In the genomic region with DNA sequence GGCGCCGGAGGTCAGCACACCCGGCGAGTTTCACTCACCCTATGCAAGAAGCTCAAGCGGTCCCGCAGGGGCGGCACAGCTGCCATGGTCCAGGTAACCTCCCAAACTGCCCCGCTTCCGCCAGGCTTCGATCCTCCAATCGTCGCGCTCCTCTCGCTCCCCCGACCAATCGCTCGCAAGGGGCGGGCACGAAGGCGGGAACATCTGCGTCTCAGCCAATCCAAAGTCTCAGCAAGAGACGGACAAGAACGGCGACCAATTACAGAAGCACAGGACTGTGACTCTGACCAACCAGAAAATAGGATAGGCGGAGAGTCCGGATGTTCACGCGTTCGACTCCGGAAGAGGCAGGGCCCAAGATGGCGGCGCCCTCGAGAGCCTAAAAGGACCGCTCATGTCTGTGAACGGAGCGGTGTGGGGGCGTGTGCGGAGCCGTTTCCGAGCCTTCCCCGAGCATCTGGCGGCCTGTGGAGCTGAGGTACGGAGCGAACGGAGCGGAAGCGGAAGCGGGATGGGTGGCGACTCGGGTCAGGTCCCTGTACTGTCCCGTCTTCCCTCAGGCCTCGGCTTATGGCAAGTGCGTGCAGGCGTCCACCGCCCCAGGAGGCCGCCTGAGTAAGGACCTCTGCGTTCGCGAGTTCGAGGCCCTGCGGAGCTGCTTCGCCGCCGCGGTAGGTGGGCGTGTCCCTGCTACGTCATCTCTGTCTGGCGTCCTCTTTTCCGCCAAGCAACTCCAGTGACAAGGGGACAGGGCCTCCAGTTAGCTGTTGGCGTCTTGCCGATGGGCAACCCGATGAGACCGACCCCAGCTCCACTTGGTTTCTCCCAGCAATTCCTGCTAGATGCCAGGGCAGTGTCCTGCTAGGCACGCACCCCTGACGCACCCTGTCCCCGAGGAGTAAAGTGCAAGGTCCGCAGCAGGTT, we compare ENCODE assay signal across 8 mouse cellular contexts. TPM values are rescaled to one million over a fixed set of nuclear protein-coding genes. Genes with fewer than 3 reads are reported as not detected.
A peak's percentile ranks its signal among the peaks of the same experiment; 100 is the strongest.
DNase-seq lines count a peak whose midpoint lies in the region; ATAC-seq and TF ChIP-seq lines count a peak whose summit lies in the region.

A gene (minus strand): TSS at position 144 of the 924 bp plus-strand sequence.
A gene (plus strand): TSS at position 341 of the 924 bp plus-strand sequence.

- under 1% methylated on average over 77 of the region's 77 CpGs for WGBS in forebrain, embryonic 11.5 days
- under 1% methylated on average over 77 of the region's 77 CpGs for WGBS in heart, embryonic 16.5 days
- under 1% methylated on average over 77 of the region's 77 CpGs for WGBS in liver, embryonic 15.5 days (ENCODE audit: insufficient replicate concordance)
- WGBS in neural tube, embryonic 12.5 days, result under 1% methylated on average over 77 of the region's 77 CpGs

- dilution Hi-C loops in CH12.LX (cut with MboI; ENCODE audit: extremely low pct_ligation_motif_present, extremely low pct_unique_long_range_greater_than_20kb, low sequenced_read_pairs), result no loop called here

- peaks cover 37 to 57% of the 10 kb centered on the region in 2 experiments for H3K36me3 ChIP-seq in CH12.LX (replicated peaks in 1 of 2; ENCODE audit: control insufficient read depth in 1 of 2, insufficient read depth in 1 of 2, low read length in 1 of 2)
- no peaks in the 10 kb centered on the region for H3K36me3 ChIP-seq in forebrain, embryonic 11.5 days (ENCODE audit: control insufficient read depth, insufficient read depth, low read length)
- peaks cover 11% of the 10 kb centered on the region for H3K36me3 ChIP-seq in heart, embryonic 16.5 days (ENCODE audit: control insufficient read depth, insufficient read depth)
- peaks cover 20% of the 10 kb centered on the region for H3K36me3 ChIP-seq in liver, embryonic 15.5 days (replicated peaks)
- H3K36me3 ChIP-seq in neural tube, embryonic 12.5 days, result peaks cover 27% of the 10 kb centered on the region

- peak within 1 kb of the TSS; percentile 95 for H3K9ac ChIP-seq in CH12.LX (ENCODE audit: insufficient read depth, low read depth)
- peak within 1 kb of the TSS; percentile 81 for H3K9ac ChIP-seq in forebrain, embryonic 11.5 days (ENCODE audit: low read length)
- H3K9ac ChIP-seq in heart, embryonic 16.5 days (ENCODE audit: low read length), result peak within 1 kb of the TSS; percentile 88
- H3K9ac ChIP-seq in liver, embryonic 15.5 days, result peak within 1 kb of the TSS; percentile 88
- H3K9ac ChIP-seq in neural tube, embryonic 12.5 days, result peak within 1 kb of the TSS; percentile 83

- TF ChIP-seq RAD21 in CH12.LX (IDR thresholded peaks at IDR 0.05; ENCODE audit: low read depth, low read length), result no peak

- peak; percentile 98 for ATAC-seq in forebrain, embryonic 11.5 days (replicated peaks; ENCODE audit: low FRiP score)
- ATAC-seq in heart, embryonic 16.5 days (replicated peaks; ENCODE audit: extremely low read depth, insufficient read depth, low FRiP score), result peak; percentile 96
- ATAC-seq in liver, embryonic 15.5 days (ENCODE audit: insufficient read depth), result peak; percentile 96
- peak; percentile 96 for ATAC-seq in neural tube, embryonic 12.5 days (ENCODE audit: low FRiP score, low read depth)

- no peak for TF ChIP-seq EP300 in CH12.LX (IDR thresholded peaks at IDR 0.05; ENCODE audit: low read length)

- peak within 1 kb of the TSS; percentile 93 for H3K27ac ChIP-seq in CH12.LX (ENCODE audit: insufficient read depth, low read depth)
- peak within 1 kb of the TSS; percentile 82 for H3K27ac ChIP-seq in forebrain, embryonic 11.5 days (ENCODE audit: low read depth, low read length)
- peak within 1 kb of the TSS; percentile 91 for H3K27ac ChIP-seq in heart, embryonic 16.5 days (ENCODE audit: low read length)
- peak within 1 kb of the TSS; percentile 91 for H3K27ac ChIP-seq in liver, embryonic 15.5 days (replicated peaks)
- H3K27ac ChIP-seq in neural tube, embryonic 12.5 days, result peak within 1 kb of the TSS; percentile 88

- H3K4me1 ChIP-seq in CH12.LX (ENCODE audit: control insufficient read depth in 1 of 2, insufficient read depth in 2 of 2), result peaks cover 8 to 36% of the 10 kb centered on the region in 2 experiments
- H3K4me1 ChIP-seq in forebrain, embryonic 11.5 days (replicated peaks; ENCODE audit: control insufficient read depth, insufficient read depth, low read length), result peaks cover 16% of the 10 kb centered on the region
- peaks cover 19% of the 10 kb centered on the region for H3K4me1 ChIP-seq in heart, embryonic 16.5 days (ENCODE audit: control insufficient read depth, insufficient read depth, low read length)
- peaks cover 25% of the 10 kb centered on the region for H3K4me1 ChIP-seq in liver, embryonic 15.5 days (replicated peaks)
- peaks cover 21% of the 10 kb centered on the region for H3K4me1 ChIP-seq in neural tube, embryonic 12.5 days

- in situ Hi-C loops in CH12.LX (cut with MboI; ENCODE audit: low pct_ligation_motif_present, low pct_unique_long_range_greater_than_20kb, low sequenced_read_pairs), result loop anchor here (5.0 to 10.0 kb wide), 2 partner anchors 72 to 184 kb away; a partner anchor contains a TSS

- no peak for TF ChIP-seq CTCF in CH12.LX (conservative IDR thresholded peaks at IDR 0.05 in 1 of 2, IDR thresholded peaks at IDR 0.05 in 1 of 2; ENCODE audit: low read depth in 2 of 2, low read length in 2 of 2)

- peak within 1 kb of the TSS; percentile 83 for H3K4me2 ChIP-seq in CH12.LX (ENCODE audit: insufficient read depth, low read depth, poor library complexity, severe bottlenecking)
- peak within 1 kb of the TSS; percentile 92 for H3K4me2 ChIP-seq in forebrain, embryonic 11.5 days (ENCODE audit: low read depth, low read length, severe bottlenecking)
- H3K4me2 ChIP-seq in heart, embryonic 16.5 days (ENCODE audit: low read depth, low read length), result peak within 1 kb of the TSS; percentile 95
- H3K4me2 ChIP-seq in liver, embryonic 15.5 days, result peak within 1 kb of the TSS; percentile 95
- H3K4me2 ChIP-seq in neural tube, embryonic 12.5 days (replicated peaks), result peak within 1 kb of the TSS; percentile 86

- no peaks in the 10 kb centered on the region for H3K27me3 ChIP-seq in CH12.LX (replicated peaks)
- no peaks in the 10 kb centered on the region for H3K27me3 ChIP-seq in forebrain, embryonic 11.5 days (ENCODE audit: control insufficient read depth, insufficient read depth, low read length)
- H3K27me3 ChIP-seq in heart, embryonic 16.5 days (ENCODE audit: control insufficient read depth, insufficient read depth, low read length), result no peaks in the 10 kb centered on the region
- no peaks in the 10 kb centered on the region for H3K27me3 ChIP-seq in liver, embryonic 15.5 days
- no peaks in the 10 kb centered on the region for H3K27me3 ChIP-seq in neural tube, embryonic 12.5 days (replicated peaks)

- no peaks in the 10 kb centered on the region for H3K9me3 ChIP-seq in CH12.LX (replicated peaks; ENCODE audit: low read length)
- H3K9me3 ChIP-seq in forebrain, embryonic 11.5 days (ENCODE audit: control insufficient read depth, low read length), result no peaks in the 10 kb centered on the region
- H3K9me3 ChIP-seq in heart, embryonic 16.5 days (replicated peaks; ENCODE audit: control insufficient read depth, low read length), result no peaks in the 10 kb centered on the region
- no peaks in the 10 kb centered on the region for H3K9me3 ChIP-seq in liver, embryonic 15.5 days (replicated peaks)
- H3K9me3 ChIP-seq in neural tube, embryonic 12.5 days, result no peaks in the 10 kb centered on the region

- peak within 1 kb of the TSS; percentile 75 to 100 (median 83) for H3K4me3 ChIP-seq in CH12.LX (replicated peaks in 1 of 3; ENCODE audit: low read depth in 2 of 3, low read length in 2 of 3, poor library complexity in 1 of 3)
- peak within 1 kb of the TSS; percentile 87 for H3K4me3 ChIP-seq in forebrain, embryonic 11.5 days (ENCODE audit: low read depth, low read length)
- peak within 1 kb of the TSS; percentile 79 for H3K4me3 ChIP-seq in heart, embryonic 16.5 days (ENCODE audit: low read length)
- peak within 1 kb of the TSS; percentile 93 for H3K4me3 ChIP-seq in liver, embryonic 15.5 days (replicated peaks)
- H3K4me3 ChIP-seq in neural tube, embryonic 12.5 days, result peak within 1 kb of the TSS; percentile 80

- peak; percentile 99 for DNase-seq in CH12.LX (ENCODE audit: extremely low read depth)
- DNase-seq in c-Kit-positive CD71-positive TER-119-negative erythroid progenitor cells, embryonic 14.5 days (ENCODE audit: low read depth), result peak; percentile 96
- DNase-seq in forebrain, embryonic 11.5 days (ENCODE audit: low spot score), result peak; percentile 98
- peak; percentile 95 to 97 for DNase-seq in kidney, postnatal 36 days
- DNase-seq in telencephalon, adult 2 months (ENCODE audit: low read depth, low spot score), result peak; percentile 99

- no peaks in the 10 kb centered on the region; the same call in 1 of the 2 replicates for H3K79me2 ChIP-seq in CH12.LX (replicated peaks; ENCODE audit: control insufficient read depth, extremely low read depth, insufficient read depth, poor library complexity, severe bottlenecking)

- peak; percentile 77 for TF ChIP-seq POLR2A in CH12.LX (IDR thresholded peaks at IDR 0.05; ENCODE audit: low read depth, low read length)

TF ChIP-seq in CH12.LX, 34 proteins besides CTCF, POLR2A, EP300 and RAD21 (continues in another document):
- TF ChIP-seq JUN (IDR thresholded peaks at IDR 0.05; ENCODE audit: insufficient read depth, low read depth, low read length) (no peak), ZKSCAN1 (IDR thresholded peaks at IDR 0.05; ENCODE audit: borderline replicate concordance, low read depth, low read length) (no peak), MXI1 (IDR thresholded peaks at IDR 0.05; ENCODE audit: low read depth, low read length) (peak; percentile 93), GABPA (IDR thresholded peaks at IDR 0.05; ENCODE audit: insufficient replicate concordance, low read depth, low read length) (peak; percentile 20; the same call in 1 of the 2 replicates), ETS1 (conservative IDR thresholded peaks at IDR 0.05; ENCODE audit: low read depth, low read length) (no peak)

RNA-seq across cellular contexts. Expression of the first gene that starts in this region (rescaled TPM):
- total RNA-seq in CH12.LX (2012; rRNA removed) (22.1 and 22.3 TPM in 2 replicates), CH12.LX (2014; rRNA removed) (13.7 and 14.5 TPM in 2 replicates)
- polyA plus RNA-seq in CH12.LX (2012; ENCODE audit: insufficient read length, low read depth), result 13.0 and 14.2 TPM in 2 replicates
- polyA plus RNA-seq in forebrain, embryonic 11.5 days (2014; fragmentation: Nextera tagmentation; extraction: Ambion mirVana), result 22.0 and 24.8 TPM in 2 replicates
- 16.3 and 16.9 TPM in 2 replicates for polyA plus RNA-seq in heart, embryonic 16.5 days (2015; fragmentation: Nextera tagmentation; extraction: Ambion mirVana)
- polyA plus RNA-seq in liver, embryonic 15.5 days (2015; fragmentation: Nextera tagmentation; extraction: Ambion mirVana), result 6.0 and 7.6 TPM in 2 replicates
- polyA plus RNA-seq in neural tube, embryonic 12.5 days (2016; fragmentation: Nextera tagmentation; extraction: Ambion mirVana), result 24.1 and 24.5 TPM in 2 replicates

RNA-seq across cellular contexts. Expression of the second gene that starts in this region (rescaled TPM):
- total RNA-seq in CH12.LX (2012; rRNA removed) (88.0 and 103 TPM in 2 replicates), CH12.LX (2014; rRNA removed) (38.6 and 46.3 TPM in 2 replicates)
- polyA plus RNA-seq in CH12.LX (2012; ENCODE audit: insufficient read length, low read depth), result 50.2 and 59.5 TPM in 2 replicates
- 65.2 and 69.9 TPM in 2 replicates for polyA plus RNA-seq in forebrain, embryonic 11.5 days (2014; fragmentation: Nextera tagmentation; extraction: Ambion mirVana)
- 92.6 and 101 TPM in 2 replicates for polyA plus RNA-seq in heart, embryonic 16.5 days (2015; fragmentation: Nextera tagmentation; extraction: Ambion mirVana)
- 38.9 and 42.8 TPM in 2 replicates for polyA plus RNA-seq in liver, embryonic 15.5 days (2015; fragmentation: Nextera tagmentation; extraction: Ambion mirVana)
- polyA plus RNA-seq in neural tube, embryonic 12.5 days (2016; fragmentation: Nextera tagmentation; extraction: Ambion mirVana), result 48.9 and 56.4 TPM in 2 replicates

Comparison
In these comparisons a context has a peak if more than half of its experiments do, and no peak if none do; other contexts are left out.
1. Peak in every context shown above with its lines: DNase-seq, ATAC-seq, H3K4me3 ChIP-seq and H3K27ac ChIP-seq.